Mouse (Mus musculus) MEL (cell line): ENCODE data around the gene Rps15.

Experiments used
- CTCF ChIP-seq, 3 experiments: IDR thresholded peaks in 2 of 3; conservative IDR thresholded peaks in 1 of 3; 2 replicates each; pipeline ENCODE4 v1.5.1; 2011 to 2012; ENCODE audit warnings: low read length in 3 of 3, low read depth in 2 of 3, mild to moderate bottlenecking in 2 of 3, improper control_type of control experiment in 1 of 3, inconsistent platforms in 1 of 3, mixed read lengths in 1 of 3, moderate library complexity in 1 of 3; ENCODE audit not compliant: control insufficient read depth in 1 of 3, insufficient read depth in 1 of 3, poor library complexity in 1 of 3, severe bottlenecking in 1 of 3
- MYC ChIP-seq: IDR thresholded peaks from 2 replicates; pipeline ENCODE4 v1.6.1; 2011; ENCODE audit warnings: low read depth, mild to moderate bottlenecking, low read length, improper control_type of control experiment, moderate library complexity
- POLR2AphosphoS5 ChIP-seq: IDR thresholded peaks from 2 replicates; pipeline ENCODE4 v1.6.1; 2012; ENCODE audit warnings: low read depth, borderline replicate concordance, mild to moderate bottlenecking, inconsistent platforms, low read length, moderate library complexity, mixed read lengths
- RAD21 ChIP-seq: IDR thresholded peaks from 2 replicates; pipeline ENCODE4 v1.6.1; 2011; ENCODE audit warnings: mild to moderate bottlenecking, low read depth, low read length, improper control_type of control experiment
- UBTF ChIP-seq: IDR thresholded peaks from 2 replicates; pipeline ENCODE4 v1.6.1; 2012; ENCODE audit warnings: low read depth, mild to moderate bottlenecking, inconsistent platforms, low read length, improper control_type of control experiment, moderate library complexity, borderline replicate concordance; ENCODE audit not compliant: insufficient read depth

- TF ChIP-seq POLR2AphosphoS5: no peak
- no peak for TF ChIP-seq UBTF
- no peak for TF ChIP-seq CTCF (IDR thresholded peaks at IDR 0.05 in 2 of 3, conservative IDR thresholded peaks at IDR 0.05 in 1 of 3; ENCODE audit: control insufficient read depth in 1 of 3, insufficient read depth in 1 of 3, low read depth in 2 of 3, low read length in 3 of 3, poor library complexity in 1 of 3, severe bottlenecking in 1 of 3)
- no peak for TF ChIP-seq RAD21
- TF ChIP-seq MYC: no peak
Observed at GRCm38 (mm10) chr10:80316359-80316781, 24.1 kb downstream of the Rps15 start.
